Mouse (Mus musculus) midbrain, postnatal 0 days (tissue): Measurements from ENCODE around the gene Hc. TPM values are rescaled to one million over a fixed set of nuclear protein-coding genes. Genes with fewer than 3 reads are reported as not detected.

ENCODE experiments used
- ATAC-seq: fragments of 200-750 bp; cut with Nextera tagmentation; 2 replicates; pipeline ENCODE4 v1.8.0; 2017; ENCODE audit warnings: moderate number of reproducible peaks, mild to moderate bottlenecking, moderate TSS enrichment, moderate library complexity; ENCODE audit not compliant: low FRiP score
- DNase-seq: peaks from one replicate; pipeline ENCODE4 v3.0.0-alpha.2; 2015; ENCODE audit warnings: low spot score
- H3K27ac ChIP-seq: fragments of 300-500 bp; sonication (generic); 2 replicates; pipeline ENCODE4 v1.5.1; 2014; ENCODE audit warnings: low read depth, mild to moderate bottlenecking, low read length, mixed read lengths
- H3K27me3 ChIP-seq: fragments of 300-500 bp; sonication (generic); 2 replicates; pipeline ENCODE4 v1.6.1; 2014; ENCODE audit warnings: low read length, control low read depth, mixed read lengths; ENCODE audit not compliant: insufficient read depth
- H3K36me3 ChIP-seq: fragments of 300-500 bp; sonication (generic); 2 replicates; pipeline ENCODE4 v1.6.1; 2014; ENCODE audit warnings: low read length, control low read depth, mixed read lengths; ENCODE audit not compliant: insufficient read depth
- H3K4me1 ChIP-seq: fragments of 300-500 bp; sonication (generic); 2 replicates; pipeline ENCODE4 v1.6.1; 2014; ENCODE audit warnings: mild to moderate bottlenecking, control low read depth, antibody characterized with exemption, low read length, mixed read lengths; ENCODE audit not compliant: insufficient read depth
- H3K4me2 ChIP-seq: fragments of 300-500 bp; sonication (generic); 2 replicates; pipeline ENCODE4 v1.6.1; 2014; ENCODE audit warnings: low read depth, mild to moderate bottlenecking, low read length, mixed read lengths; ENCODE audit not compliant: poor library complexity, severe bottlenecking
- H3K4me3 ChIP-seq: fragments of 300-500 bp; sonication (generic); 2 replicates; pipeline ENCODE4 v1.5.1; 2014; ENCODE audit warnings: low read depth, mild to moderate bottlenecking, low read length, moderate library complexity
- H3K9ac ChIP-seq: fragments of 300-500 bp; sonication (generic); replicated peaks from 2 replicates; pipeline ENCODE4 v1.6.1; 2014; ENCODE audit warnings: mild to moderate bottlenecking, low read length, moderate library complexity, mixed read lengths; ENCODE audit not compliant: poor library complexity, severe bottlenecking
- H3K9me3 ChIP-seq: fragments of 300-500 bp; sonication (generic); 2 replicates; pipeline ENCODE4 v1.6.1; 2016; ENCODE audit warnings: low read length, control low read depth
- CTCF ChIP-seq: IDR thresholded peaks from 2 replicates; pipeline ENCODE4 v1.5.1; 2016; ENCODE audit warnings: antibody characterized with exemption, mild to moderate bottlenecking
- WGBS: fragments of 180-500 bp; shearing (Covaris S2); extraction: QIAGEN DNeasy Blood & Tissue Kit; methylation state at CpG from one replicate; pipeline ENCODE4 v1.1.7; 2014; 5-methylcytosine and 5-hydroxymethylcytosine counted together
- polyA plus RNA-seq: library from polyadenylated mRNA; unstranded; fragments of >200 nt; fragmentation: Nextera tagmentation; extraction: Ambion mirVana; gene quantifications from 2 replicates; pipeline ENCODE4 v1.2.1, GENCODE M21; 2015
- total RNA-seq: library from RNA; depleted of rRNA; stranded (reverse); fragments of >200 nt; gene quantifications from 2 replicates; pipeline ENCODE4 v1.2.3, GENCODE M21; 2014

Gene Hc
- total and polyA plus RNA-seq, 2 experiments from 2014 or later, result 0.31 TPM; not detected in 1

- H3K36me3 ChIP-seq, result no peaks in the 10 kb centered on the region
- no peak overlapping the region for H3K27ac ChIP-seq
- TF ChIP-seq CTCF, result no peak
Measured at GRCm38 (mm10) chr2:34951469-34951868, 109.8 kb downstream of the Hc start.

DNA sequence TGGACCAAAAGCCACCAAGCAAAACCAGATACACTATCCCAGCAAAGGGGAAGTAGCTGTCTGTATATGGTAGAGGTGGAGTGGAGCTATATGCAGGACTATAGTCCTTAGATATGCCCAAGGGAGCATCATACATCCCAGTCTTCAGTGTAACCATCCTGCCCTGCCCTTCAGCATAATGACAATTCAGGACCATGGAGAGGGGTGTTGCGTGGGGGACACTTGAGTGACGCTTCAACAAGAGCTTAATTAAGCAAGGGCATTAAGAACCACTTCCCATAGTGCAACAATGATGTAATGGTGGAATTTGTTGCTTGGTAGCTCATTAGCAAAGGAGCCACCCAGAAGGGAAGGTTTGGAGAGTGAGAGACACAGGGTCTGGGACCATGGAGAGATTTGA, 112.6 kb downstream of the Hc start:
- 42% methylated on average over 2 of the region's 2 CpGs for WGBS
- ATAC-seq, result no peak
- no peaks in the 10 kb centered on the region for H3K27me3 ChIP-seq

More at GRCm38 (mm10) chr2:34951469-34951868, 109.8 kb downstream of the Hc start:
- Histone ChIP-seq H3K4me2 (no peak overlapping the region), H3K4me3 (no peak overlapping the region), H3K27me3 (no peaks in the 10 kb centered on the region), H3K9ac (no peak overlapping the region), H3K4me1 (no peaks in the 10 kb centered on the region), H3K9me3 (no peaks in the 10 kb centered on the region)
- DNase-seq (no peak), ATAC-seq (no peak)

DNA sequence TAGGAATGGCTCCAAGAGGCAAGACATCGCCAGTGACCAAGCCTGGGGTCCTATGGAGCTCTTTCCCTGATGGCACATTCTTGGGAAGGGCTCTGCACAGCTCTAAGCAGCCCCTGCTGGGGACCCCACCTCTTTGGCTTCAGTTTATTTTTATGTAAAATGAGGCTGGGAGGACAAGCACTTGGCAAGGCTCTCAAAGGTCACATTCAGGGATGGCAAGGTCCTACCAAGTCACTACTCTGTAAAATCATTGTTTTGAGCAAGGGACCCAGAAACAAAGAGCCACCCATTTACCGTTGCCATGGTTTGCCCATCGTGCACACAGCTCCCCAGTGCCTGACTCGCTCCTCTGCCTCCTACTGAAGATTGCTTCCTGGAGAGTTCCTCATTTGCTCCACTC, 115.2 kb downstream of the Hc start:
- Histone ChIP-seq H3K4me2 (no peak overlapping the region), H3K9ac (no peak overlapping the region), H3K36me3 (no peaks in the 10 kb centered on the region), H3K4me3 (no peak overlapping the region), H3K9me3 (no peaks in the 10 kb centered on the region), H3K4me1 (no peaks in the 10 kb centered on the region), H3K27me3 (no peaks in the 10 kb centered on the region), H3K27ac (no peak overlapping the region)
- DNase-seq, result no peak
- ATAC-seq, result no peak
- TF ChIP-seq CTCF, result no peak
- 56% methylated on average over 4 of the region's 4 CpGs for WGBS

More for the DNA sequence above, 112.6 kb downstream of the Hc start:
- no peaks in the 10 kb centered on the region for H3K9me3 ChIP-seq
- DNase-seq, result no peak
- H3K4me1 ChIP-seq, result no peaks in the 10 kb centered on the region
- H3K27ac ChIP-seq, result no peak overlapping the region
- no peak overlapping the region for H3K4me3 ChIP-seq
- H3K4me2 ChIP-seq, result no peak overlapping the region
- TF ChIP-seq CTCF, result no peak
- H3K36me3 ChIP-seq, result no peaks in the 10 kb centered on the region
- H3K9ac ChIP-seq, result no peak overlapping the region

- no peak overlapping the region for H3K9ac ChIP-seq
- DNase-seq (no peak), ATAC-seq (no peak)
- WGBS, result 79% methylated on average over 4 of the region's 4 CpGs
- no peak for TF ChIP-seq CTCF
- H3K36me3 ChIP-seq, result no peaks in the 10 kb centered on the region
- no peak overlapping the region for H3K4me3 ChIP-seq
- H3K4me2 ChIP-seq, result no peak overlapping the region
- H3K27ac ChIP-seq, result no peak overlapping the region
- no peaks in the 10 kb centered on the region for H3K27me3 ChIP-seq
- H3K9me3 ChIP-seq, result no peaks in the 10 kb centered on the region
- H3K4me1 ChIP-seq, result no peaks in the 10 kb centered on the region
Measured at GRCm38 (mm10) chr2:34945580-34945979, 115.7 kb downstream of the Hc start.

GRCm38 (mm10) chr2:34944761-34945160, 116.5 kb downstream of the Hc start:
- Histone ChIP-seq H3K36me3 (no peaks in the 10 kb centered on the region), H3K4me3 (no peak overlapping the region), H3K9me3 (no peaks in the 10 kb centered on the region), H3K27ac (no peak overlapping the region), H3K4me1 (no peaks in the 10 kb centered on the region), H3K27me3 (no peaks in the 10 kb centered on the region), H3K9ac (no peak overlapping the region), H3K4me2 (no peak overlapping the region)
- 26% methylated on average over 8 of the region's 8 CpGs for WGBS
- no peak for TF ChIP-seq CTCF
- DNase-seq (no peak), ATAC-seq (no peak)

DNA sequence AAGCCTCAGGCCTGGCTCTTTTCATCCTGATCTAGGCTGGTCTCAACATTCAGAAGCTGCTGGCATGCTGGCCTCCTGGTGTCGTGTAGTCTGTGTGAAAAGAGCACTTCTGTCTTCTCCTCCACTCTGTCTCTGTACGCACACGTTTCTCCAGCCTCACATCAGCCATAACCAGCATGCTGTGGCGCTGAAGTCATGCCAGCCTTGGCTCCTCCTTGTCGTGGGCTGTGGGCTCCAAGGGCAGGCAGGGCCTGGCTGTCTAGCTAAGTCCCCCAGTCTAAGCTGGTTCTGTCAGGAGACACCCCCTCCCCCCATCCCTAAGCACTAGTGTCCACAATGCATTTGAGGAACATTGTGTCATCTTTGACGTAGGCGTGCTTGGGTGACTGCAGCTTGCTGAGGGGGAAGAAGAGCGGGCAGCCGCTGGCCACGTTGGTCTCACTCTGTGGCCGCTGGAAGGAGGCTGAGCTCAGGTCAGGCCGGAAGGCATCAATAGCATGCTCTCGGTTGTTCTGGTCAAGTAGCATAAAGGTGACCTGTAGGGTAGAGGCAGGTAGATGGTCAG, 117.6 kb downstream of the Hc start:
- no peak for TF ChIP-seq CTCF
- ATAC-seq, result no peak

More for the DNA sequence above, 117.6 kb downstream of the Hc start:
- no peak for DNase-seq
- no peaks in the 10 kb centered on the region for H3K36me3 ChIP-seq
- H3K4me3 ChIP-seq, result no peak overlapping the region
- H3K27me3 ChIP-seq, result no peaks in the 10 kb centered on the region
- H3K9ac ChIP-seq, result no peak overlapping the region
- WGBS, result 80% methylated on average over 13 of the region's 13 CpGs
- H3K4me1 ChIP-seq, result no peaks in the 10 kb centered on the region
- H3K27ac ChIP-seq, result no peak overlapping the region
- H3K4me2 ChIP-seq, result no peak overlapping the region
- no peaks in the 10 kb centered on the region for H3K9me3 ChIP-seq
